Mouse (Mus musculus) brain, adult 2 months (tissue): ENCODE results near the gene Phactr2.

ENCODE experiments used
- DNase-seq: peaks from one replicate; pipeline ENCODE4 v3.0.0; 2011; ENCODE audit warnings: low read depth, low spot score

Gene Phactr2

DNA sequence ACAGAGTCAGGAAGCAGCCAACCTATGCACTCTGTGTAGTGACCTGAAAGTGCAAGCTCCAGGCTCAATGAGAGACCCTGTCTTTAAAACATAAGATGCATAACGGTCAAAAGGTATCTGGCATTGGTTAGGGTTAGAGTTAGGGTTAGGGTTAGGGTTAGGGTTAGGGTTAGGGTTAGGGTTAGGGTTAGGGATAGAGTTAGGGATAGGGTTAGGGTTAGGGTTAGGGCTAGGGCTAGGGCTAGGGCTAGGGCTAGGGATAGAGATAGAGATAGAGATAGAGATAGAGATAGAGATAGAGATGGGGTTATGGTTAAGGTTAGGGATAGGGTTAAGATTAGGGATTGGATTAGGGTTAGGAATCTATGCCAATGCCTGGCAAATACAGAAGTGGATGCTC, 72.2 kb downstream of the Phactr2 start:
- DNase-seq = no peak

DNA sequence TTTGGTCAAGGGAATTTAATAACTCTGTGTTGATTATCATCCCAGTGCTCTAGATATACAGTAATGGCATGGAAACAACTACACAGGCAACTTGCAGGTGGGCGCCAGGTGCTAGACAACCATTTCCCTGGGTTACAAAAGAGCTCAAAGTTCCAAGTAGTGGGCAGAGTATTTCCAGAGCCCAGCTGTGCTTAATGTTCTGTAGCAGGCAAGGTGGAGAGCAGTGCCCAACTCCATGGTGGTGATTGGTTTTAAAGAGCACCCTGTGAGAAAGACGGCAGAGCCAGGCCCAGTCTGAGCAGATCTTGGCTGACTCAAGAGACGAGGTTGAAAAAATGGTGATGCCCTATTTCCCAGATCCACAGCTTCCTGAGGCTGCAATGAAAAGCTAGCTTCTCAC, 78.5 kb downstream of the Phactr2 start:
- no peak for DNase-seq

DNA sequence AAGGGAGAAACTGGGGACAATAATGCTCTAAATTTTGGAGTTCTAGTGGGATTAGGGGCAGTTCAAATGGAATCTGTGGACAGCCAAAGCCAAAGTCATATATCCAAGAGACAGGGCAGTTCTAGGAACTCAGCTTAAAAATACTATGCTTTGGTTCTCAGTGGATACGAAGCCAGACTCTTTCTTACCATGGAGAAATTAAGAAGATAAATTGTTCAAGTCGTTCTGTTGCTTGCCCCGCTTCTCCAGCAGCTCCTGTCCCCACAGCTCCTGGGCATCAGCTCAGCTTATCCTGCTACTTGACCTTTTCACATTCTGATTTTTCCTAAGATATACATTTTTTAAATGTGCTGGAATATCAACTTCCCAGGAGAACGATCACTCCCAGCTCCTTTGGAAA, 80.2 kb downstream of the Phactr2 start:
- DNase-seq = no peak

DNA sequence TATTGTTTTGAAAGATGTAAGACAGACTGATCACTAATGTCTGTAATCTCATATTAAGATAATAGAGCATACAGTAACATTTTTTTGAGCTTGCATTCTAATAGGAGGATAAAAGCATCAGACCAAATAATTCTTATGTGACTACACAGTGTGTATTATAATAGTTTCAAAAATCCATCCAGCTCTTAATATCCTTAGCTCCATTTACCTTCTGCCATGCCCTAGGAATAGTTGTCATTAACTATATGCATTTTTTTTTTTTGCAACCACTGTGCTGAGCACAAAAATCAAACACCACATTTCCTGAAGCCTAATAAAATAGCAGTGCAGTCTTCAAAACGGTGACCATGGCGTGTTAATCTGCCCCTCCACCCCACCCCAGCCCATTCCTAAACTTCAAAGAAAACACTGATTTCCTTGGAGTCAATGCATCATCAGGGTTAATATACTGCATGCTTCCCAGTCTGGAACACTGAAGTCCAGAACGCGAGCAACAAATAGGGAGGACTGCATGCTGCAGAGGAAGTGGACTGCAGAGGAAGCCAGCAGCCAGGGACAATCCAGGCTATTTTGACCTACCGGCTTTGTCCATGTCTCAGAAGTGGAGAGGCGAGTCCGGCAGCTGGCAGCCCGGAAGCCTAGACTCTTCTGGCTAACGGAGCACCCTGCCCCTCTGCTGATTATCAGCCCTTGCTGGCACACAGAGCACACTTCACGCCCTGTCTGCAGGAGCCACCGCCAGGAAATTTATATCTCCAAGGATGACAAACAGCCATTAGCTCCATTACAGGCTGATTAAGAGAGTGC, 85.9 kb downstream of the Phactr2 start:
- DNase-seq = peak; percentile 54

DNA sequence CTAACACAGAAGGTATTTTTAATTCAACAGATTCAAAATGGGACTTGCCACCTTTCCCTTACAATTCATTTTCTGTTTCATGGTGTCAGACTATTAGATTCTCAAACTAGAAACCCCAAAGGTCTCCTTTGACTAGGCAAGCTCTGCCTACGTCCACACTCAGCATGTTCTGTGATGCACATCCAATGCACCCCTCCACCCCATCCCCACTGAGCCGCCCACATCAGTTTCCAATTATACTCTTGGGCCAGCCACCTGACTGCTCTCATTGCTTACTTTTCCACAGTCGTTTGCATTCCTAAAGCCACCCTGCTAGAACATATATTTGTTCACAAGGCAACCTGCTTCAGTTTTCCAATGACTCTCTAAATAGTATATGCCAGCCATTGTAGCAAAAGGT, 89.3 kb downstream of the Phactr2 start:
- DNase-seq = peak; percentile 66

DNA sequence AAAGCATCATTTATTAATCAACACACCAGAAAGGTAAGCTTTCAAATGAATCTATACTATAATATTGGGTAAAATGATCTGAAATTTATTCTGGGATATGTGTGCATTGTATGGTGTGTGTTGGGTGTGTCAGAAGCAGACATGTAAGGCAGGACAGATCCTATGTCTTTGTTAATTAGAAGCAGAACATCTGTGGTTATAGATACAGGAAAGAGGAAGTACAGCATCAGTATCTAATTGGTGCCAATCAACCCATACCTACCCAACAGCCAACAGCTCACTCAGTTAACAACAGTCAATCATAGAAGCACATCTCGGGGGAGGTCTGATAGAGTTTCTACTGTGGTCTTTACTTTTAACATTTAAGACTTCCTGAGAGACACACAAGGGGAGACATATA, 96.3 kb downstream of the Phactr2 start:
- no peak for DNase-seq

DNA sequence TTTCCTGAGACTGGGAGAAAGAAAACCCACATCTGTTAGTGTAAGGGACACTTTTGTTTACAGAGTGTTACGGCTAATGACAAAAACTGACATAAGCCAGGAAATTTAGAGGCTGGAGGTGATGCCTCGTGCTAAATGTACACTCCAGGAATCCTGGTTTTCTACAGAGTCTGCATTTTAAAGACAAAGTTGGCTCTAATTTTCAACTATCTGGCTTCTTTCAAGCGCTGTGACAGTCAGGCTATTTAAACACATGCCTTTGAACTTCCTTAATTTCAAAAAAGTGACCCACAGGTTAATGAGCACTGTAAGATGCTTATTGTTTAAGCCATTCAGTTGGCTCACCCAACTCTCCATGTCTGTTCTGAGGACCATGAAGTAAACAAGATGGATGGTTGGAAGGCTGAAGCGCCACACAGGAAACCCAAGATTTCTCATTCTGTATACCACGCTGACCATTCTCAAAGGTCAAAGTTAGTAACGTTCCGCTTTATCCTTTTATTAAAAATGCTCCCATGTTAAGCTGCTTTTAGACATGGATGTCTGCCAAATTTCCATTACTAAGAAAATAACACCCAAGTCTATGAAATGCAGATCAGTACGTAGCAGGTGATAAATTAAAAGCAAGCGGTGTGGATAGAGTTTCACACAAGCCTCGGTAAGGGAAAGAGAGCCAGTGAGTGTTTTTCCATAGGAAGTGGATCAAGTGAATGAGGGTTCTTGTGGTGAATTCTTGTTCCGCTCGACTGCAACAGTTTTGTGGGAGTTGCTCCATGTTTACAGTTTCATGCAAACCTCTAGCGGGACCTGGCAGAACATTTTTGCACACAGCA, 97.6 kb downstream of the Phactr2 start:
- DNase-seq = no peak

DNA sequence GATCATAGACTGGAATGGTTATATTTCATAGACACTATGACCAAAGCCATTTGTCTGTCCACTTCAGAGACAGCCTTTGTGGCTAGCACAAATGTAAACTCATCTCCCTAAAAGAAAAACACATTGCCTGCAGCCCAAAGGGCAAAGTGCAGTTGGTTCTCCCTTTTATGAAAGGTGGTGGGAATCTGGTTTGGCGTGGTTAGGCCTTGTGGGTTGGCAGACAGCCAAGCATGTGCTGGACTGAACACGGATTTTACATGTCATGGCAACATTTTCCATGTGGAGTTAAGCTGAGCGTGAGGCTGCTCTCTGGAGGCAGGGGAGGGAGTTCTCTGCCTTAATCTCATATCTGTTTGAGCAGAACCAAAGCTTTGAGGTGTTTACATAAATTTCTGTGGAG, 98.4 kb downstream of the Phactr2 start:
- DNase-seq = no peak

DNA sequence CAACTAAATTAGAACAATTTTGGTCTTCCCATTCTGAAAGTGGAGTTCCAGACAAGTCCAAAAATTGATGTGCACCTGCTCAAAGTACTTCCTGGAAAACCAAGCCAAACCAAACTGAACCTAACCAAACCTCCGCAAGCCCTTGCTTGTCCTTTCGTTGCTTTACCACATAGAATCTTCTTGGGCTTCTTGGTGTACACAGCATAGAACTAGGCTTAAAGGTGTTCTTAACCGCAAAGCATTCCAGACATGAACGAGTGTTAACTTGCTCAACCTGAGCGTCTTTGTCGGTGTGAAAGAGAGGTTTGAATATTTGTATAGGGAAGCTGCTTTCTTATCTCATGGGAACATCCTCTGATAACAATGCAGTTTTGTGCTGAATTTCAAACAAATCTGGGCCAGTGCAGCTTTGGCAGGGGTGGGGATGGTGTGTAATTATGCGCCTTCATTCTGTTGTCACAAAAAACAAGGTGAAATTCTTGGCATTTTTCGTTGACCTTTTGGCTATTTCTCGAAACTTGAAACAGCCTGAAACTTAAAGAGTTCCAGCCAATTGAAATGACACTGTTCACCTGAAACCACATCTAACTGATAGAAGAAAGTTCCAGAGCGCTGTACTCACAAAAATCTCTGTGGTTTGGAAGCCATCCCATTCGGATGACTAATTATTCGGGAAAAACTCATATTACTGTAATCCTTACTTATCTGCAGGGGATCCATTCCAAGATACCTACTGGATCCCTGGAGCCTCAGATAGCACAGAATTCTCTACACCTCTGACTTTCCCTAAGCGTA, 104.4 kb downstream of the Phactr2 start:
- DNase-seq = no peak

DNA sequence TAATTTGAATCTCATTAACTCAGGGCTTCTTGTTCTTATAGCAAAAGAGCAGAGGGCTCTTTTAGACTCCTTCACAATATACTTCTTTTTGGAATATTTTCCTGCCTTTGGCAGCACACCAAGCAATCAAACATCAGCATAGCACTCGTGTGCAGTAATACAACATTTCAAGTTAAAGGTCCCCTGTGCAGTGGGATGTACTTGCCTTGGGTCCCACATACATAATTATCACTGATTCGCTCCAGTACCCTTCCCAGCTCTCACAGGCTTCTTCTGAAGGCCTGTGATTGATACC, 110.0 kb downstream of the Phactr2 start:
- no peak for DNase-seq

DNA sequence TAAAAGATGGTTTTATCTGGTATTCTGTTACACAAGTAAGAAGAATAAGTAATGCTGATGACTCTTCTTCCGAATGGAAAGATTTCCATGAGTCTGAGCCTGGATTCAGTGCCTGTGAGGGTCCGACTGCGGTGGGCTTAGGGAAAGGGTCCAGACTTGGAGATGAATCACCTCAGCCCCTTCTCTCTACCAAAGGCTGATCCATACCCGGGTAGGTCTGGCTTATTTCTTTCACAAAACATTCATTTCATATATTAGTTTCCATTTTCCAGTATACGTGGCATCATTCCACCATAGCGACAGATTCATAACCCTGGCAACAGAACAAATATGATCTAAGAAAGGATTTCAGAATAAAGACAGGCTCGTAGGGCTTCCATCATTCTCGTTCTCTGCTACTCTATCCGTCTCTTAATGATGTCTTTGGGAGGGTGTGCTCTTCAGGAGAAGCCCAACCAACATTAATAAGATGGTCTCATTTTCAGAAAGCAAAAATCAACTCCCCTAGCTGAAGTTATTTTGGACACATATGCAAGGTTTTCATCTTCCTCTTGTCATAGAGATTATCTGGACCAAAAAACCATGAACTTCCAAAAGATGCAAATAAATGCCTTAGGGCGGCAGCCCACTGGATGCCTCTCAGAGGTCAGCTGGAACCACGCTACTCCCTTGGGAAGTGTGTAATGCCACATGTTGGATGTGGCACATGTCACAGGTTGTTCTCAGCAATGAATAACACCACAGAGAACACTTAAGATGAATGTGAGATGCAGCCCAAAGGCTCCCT, 110.5 kb downstream of the Phactr2 start:
- DNase-seq = no peak

DNA sequence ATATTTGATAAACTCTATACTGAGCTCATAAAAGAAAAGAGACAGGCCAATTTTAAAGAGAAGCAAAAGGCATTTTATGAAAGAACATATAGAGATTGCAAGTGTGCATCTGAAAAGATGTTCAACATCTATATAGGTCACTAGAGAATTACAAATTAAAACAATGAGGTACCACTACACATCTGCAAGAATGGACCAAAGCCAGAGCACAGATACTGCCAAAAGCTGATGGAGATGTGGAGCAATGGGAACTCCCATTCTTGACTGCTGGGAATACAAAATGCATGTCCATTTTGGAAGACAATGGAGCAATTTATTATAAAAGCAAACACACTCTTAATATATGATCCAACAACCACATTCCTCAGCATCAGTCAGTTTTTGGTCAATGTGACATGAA, 113.3 kb downstream of the Phactr2 start:
- DNase-seq = no peak

DNA sequence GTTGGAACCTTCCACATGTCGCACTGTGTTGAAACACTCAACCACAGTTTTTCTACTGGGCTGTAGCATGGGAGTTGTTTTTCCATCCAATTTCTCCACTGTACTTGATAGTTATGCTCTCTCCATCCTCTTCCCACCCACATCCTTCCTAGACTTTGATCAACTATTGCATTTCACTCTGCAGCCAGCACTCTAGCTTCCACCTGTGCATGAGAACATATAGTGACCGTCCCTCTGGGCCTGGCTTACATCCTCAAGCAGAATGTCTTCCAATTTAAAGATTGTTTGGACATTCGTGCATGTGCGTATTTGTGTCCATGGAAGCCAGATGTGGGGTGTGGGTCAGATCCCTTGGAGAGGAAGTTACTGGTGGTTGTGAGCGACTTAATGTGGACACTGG, 114.4 kb downstream of the Phactr2 start:
- DNase-seq = no peak

DNA sequence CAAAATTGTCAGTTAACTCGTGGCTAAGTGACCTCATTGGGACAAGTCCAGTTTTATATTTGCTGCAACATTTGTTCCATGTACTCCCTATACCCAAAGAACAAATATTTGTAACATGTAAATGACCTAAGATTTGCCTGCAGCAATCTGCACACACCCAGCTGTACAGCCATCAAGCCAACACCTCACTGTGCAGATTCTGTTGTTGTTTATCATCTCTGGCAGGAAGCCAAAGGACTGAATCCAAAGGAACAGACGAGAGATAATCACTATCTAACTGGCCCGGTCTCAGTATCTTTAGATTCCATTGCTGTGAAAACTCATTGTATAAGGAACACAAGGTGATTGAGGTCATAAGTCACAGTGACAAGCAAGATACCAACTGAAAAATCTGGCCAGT, 115.5 kb downstream of the Phactr2 start:
- peak; percentile 54 for DNase-seq

DNA sequence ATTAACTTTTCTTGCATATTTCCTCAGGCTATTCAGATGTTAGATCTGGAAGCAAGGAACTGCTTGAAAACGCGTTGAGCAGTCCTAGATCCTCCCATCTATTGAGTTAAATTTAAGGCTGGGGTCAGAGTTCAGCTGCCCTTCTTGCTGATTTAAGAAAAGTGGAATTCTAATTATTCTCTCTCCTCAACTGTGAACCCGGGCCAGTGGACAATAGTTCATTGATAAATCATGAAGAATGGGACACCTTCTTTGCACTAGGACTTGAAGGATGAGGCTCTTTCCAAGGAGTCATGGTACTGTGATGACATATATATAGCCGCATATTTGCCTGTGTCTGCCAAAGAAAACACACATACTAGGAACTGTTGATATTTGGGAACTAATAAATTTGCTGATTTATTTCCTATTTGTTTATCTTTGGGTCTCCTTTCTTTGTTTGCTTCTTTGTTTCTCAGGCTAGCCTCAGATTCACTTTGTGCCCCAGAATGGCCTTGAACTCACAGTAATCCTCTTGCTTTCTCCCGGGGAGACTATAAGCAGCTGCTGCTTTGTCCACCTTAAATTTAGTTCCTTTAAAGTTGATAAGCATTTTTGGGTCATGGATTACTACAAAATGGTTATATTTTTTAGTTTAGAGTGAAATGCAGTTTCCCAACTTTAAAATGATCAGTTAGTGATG, 127.5 kb downstream of the Phactr2 start:
- DNase-seq = no peak

DNA sequence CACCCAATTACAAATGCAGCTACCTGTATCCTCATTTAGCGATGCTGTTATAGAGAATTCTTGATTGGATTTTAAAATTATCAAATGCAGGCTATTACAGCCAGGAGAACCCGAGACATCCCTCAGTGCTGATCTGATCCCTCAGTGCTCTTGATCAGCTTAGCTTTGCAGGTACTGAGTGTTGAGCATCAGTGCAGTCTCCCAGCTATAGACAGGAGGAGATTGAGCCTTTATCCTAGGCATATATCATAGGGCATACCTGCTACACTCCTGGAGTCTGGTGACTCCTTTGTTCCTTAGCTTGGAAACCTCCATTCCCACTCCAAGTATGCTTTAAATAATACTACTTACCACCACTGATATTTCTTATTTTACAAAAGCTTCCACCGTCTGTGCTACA, 133.6 kb downstream of the Phactr2 start:
- DNase-seq = no peak

DNA sequence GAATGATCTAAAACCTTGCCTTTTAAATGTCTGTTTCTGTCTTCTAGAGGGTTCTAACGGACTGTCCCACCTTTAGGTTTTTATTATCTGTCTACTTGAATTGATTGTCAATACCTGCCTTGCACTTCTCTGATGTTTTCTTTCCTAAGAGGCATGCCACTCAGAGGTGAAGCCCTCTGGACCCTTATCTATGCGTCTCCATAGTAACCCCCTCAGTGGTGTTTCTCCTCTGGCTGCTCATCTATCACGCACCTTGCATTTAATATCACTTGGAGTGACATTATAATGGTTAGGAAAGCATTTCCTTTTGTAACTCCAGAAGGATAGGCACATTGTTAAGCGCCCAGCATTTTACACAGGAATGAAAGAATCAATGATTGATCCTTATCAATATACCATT, 137.2 kb downstream of the Phactr2 start:
- DNase-seq = no peak

DNA sequence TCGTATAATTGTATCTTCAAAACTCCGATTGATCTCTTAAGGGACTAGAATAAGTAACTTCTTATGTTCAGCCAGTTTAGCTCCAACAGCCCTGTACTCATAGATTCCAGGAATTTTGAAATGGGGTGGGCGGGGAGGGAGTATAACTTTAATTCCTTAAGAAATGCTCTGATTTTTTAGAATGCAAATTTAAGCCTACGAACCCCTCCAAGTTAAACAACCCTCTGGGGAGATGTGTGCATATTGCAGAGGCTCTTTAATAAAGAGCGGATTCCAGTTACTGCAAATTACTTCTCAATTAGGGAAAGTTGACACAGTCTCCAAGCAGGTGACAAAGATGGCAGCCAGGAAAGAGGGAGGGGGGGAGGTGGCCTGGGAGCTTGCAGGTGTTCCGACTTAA, 138.4 kb downstream of the Phactr2 start:
- no peak for DNase-seq

DNA sequence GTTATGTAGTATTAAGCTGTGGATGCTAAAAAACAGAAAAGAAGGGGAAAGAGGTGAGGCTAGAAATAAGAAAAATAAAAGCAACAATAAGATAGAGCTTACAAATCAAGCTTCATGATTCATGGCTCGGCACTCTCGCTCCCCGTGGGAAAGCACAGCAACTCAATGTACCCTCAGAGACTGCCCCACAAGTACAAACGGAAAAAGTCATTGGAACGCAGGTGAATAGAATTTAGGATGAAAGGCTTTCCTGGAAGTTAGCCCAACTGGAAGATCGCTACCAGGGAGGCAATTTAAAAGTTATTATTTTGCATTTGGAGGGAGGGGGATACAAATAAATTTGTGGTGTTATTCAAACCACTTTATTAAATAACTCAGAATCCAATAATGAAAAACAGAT, 138.9 kb downstream of the Phactr2 start:
- DNase-seq = no peak

DNA sequence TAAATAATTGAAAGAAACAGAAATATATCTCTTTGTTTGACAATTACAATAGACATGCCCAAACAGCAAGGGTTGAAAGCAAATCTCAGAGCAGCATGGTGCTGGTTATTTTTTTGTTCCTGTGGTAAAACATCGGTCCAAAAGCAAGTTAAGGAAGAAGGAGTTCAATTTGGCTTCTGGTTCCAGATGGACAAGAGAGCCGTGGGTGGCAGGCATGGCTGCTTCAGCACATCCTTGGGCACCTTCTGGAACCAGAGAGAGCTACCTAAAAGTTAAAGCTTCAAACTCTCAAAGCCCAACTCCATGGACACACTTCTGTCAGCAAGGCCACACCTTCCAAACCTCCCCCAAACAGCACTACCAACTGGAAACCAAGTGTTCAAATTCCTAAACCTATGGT, 140.4 kb downstream of the Phactr2 start:
- peak; percentile 67 for DNase-seq

DNA sequence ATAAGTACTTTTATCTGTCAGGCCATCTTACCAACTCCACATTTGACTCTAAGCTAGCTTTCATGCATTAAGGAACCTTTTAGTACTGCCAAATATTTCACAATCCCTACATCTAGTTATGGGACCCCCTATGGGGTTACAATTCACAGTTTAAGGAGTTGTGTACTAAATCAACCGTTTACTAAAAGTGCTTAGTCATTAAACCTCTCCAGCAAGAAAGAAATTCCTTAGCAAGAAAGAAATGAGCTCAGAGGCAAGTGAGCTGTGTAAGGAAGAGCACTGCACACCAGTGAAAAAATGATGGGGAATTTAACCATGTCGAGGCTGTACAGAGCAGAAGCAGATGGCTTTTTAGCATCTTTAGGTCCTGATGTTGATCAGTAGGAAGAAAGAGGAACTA, 141.2 kb downstream of the Phactr2 start:
- DNase-seq = no peak
